Mouse (Mus musculus) ES-E14 (cell line): Measurements from ENCODE around the gene Sfn. TPM values are rescaled to one million over a fixed set of nuclear protein-coding genes. Genes with fewer than 3 reads are reported as not detected.
A peak's percentile ranks its signal among the peaks of the same experiment; 100 is the strongest.

Experiments used
- DNase-seq: peaks from one replicate; pipeline ENCODE4 v3.0.0-alpha.2; 2013; ENCODE audit warnings: low read depth, low spot score
- H3K27ac ChIP-seq: 2 replicates; pipeline ENCODE4 v1.5.1; 2012; ENCODE audit warnings: low read depth, mild to moderate bottlenecking, low read length, moderate library complexity, mixed read lengths; ENCODE audit not compliant: poor library complexity, insufficient read depth, severe bottlenecking
- H3K36me3 ChIP-seq: 2 replicates; pipeline ENCODE4 v1.6.1; 2012; ENCODE audit warnings: mild to moderate bottlenecking, low read length, moderate library complexity, mixed read lengths; ENCODE audit not compliant: control insufficient read depth, poor library complexity, insufficient read depth, severe bottlenecking
- H3K4me1 ChIP-seq, 2 experiments: fragments of 150-350 bp in 1 of 2; sonication (generic) in 1 of 2; 2 replicates each; pipeline ENCODE4 v1.6.1; 2012; ENCODE audit warnings: low read length in 2 of 2, mild to moderate bottlenecking in 1 of 2, mixed read lengths in 1 of 2; ENCODE audit not compliant: control insufficient read depth in 2 of 2, insufficient read depth in 2 of 2, poor library complexity in 1 of 2
- H3K4me3 ChIP-seq, 2 experiments: fragments of 150-350 bp in 1 of 2; sonication (generic) in 1 of 2; 2 replicates each; pipeline ENCODE4 v1.5.1; 2012; ENCODE audit warnings: low read length in 2 of 2, low read depth in 1 of 2, mild to moderate bottlenecking in 1 of 2, mixed read lengths in 1 of 2; ENCODE audit not compliant: insufficient read depth in 1 of 2, poor library complexity in 1 of 2, severe bottlenecking in 1 of 2
- H3K9ac ChIP-seq: 2 replicates; pipeline ENCODE4 v1.6.1; 2012; ENCODE audit warnings: low read depth, mild to moderate bottlenecking, low read length, mixed read lengths; ENCODE audit not compliant: poor library complexity, insufficient read depth, severe bottlenecking
- H3K9me3 ChIP-seq: fragments of 150-350 bp; sonication (generic); 2 replicates; pipeline ENCODE4 v1.6.1; 2012; ENCODE audit warnings: low read depth, mild to moderate bottlenecking, low read length; ENCODE audit not compliant: control insufficient read depth, insufficient read depth
- CHD2 ChIP-seq: IDR thresholded peaks from 2 replicates; pipeline ENCODE4 v1.6.1; 2014; ENCODE audit warnings: mild to moderate bottlenecking, low read depth, low read length, inconsistent platforms
- HCFC1 ChIP-seq: IDR thresholded peaks from 2 replicates; pipeline ENCODE4 v1.6.1; 2012; ENCODE audit warnings: low read length, inconsistent platforms, borderline replicate concordance; ENCODE audit not compliant: insufficient read depth
- MAFK ChIP-seq: IDR thresholded peaks from 2 replicates; pipeline ENCODE4 v1.6.1; 2014; ENCODE audit warnings: mild to moderate bottlenecking, low read depth, low read length, inconsistent platforms; ENCODE audit not compliant: insufficient read depth
- ZC3H11A ChIP-seq: IDR thresholded peaks from 2 replicates; pipeline ENCODE4 v1.6.1; 2012; ENCODE audit warnings: low read depth, mild to moderate bottlenecking, inconsistent platforms, low read length, borderline replicate concordance
- ZNF384 ChIP-seq: IDR thresholded peaks from 2 replicates; pipeline ENCODE4 v1.6.1; 2012; ENCODE audit warnings: low read depth, low read length, inconsistent platforms
- in situ Hi-C, 2 experiments: fragments of 600-800 bp; cut with MboI; formaldehyde crosslinking; loops; one replicate each; pipeline ENCODE4 v1.15.1; 2025; ENCODE audit warnings: low sequenced_read_pairs in 2 of 2, inconsistent platforms in 1 of 2; ENCODE audit not compliant: unreplicated experiment in 2 of 2
- total RNA-seq: library from RNA; depleted of rRNA; stranded (reverse); fragments of 300-350 nt; gene quantifications from 2 replicates; pipeline ENCODE4 v1.2.3, GENCODE M21; 2012

Sfn gene
- total RNA-seq, 1 experiment: 35.8 TPM

GRCm38 (mm10) chr4:133598616-133599015 lies 3.4 kb downstream of the Sfn start:
- TF ChIP-seq ZC3H11A (no peak), ZNF384 (no peak), MAFK (no peak), CHD2 (no peak), HCFC1 (no peak)
- H3K36me3 ChIP-seq: no peaks in the 10 kb centered on the region
- no peak overlapping the region; the same call in 1 of the 2 replicates for H3K9ac ChIP-seq
- H3K27ac ChIP-seq: peak overlapping the region; percentile 86
- H3K4me1 ChIP-seq: peaks cover 0 to 29% of the 10 kb centered on the region in 2 experiments; a peak in 2 of 4 replicates
- peak overlapping the region in 1 of 2 experiments; percentile 72; a peak in 1 of 4 replicates for H3K4me3 ChIP-seq
- DNase-seq: no peak
- H3K9me3 ChIP-seq: no peaks in the 10 kb centered on the region
- in situ Hi-C loops: loop anchor here in 1 of 2 experiments (25.0 kb wide), 1 partner anchor 239 kb away; no protein-coding TSS in a partner anchor

- TF ChIP-seq MAFK: no peak
- TF ChIP-seq ZC3H11A: no peak
- TF ChIP-seq HCFC1: no peak
- no peak for TF ChIP-seq ZNF384
- no peak for TF ChIP-seq CHD2
- peaks cover 0 to 17% of the 10 kb centered on the region in 2 experiments; a peak in 2 of 4 replicates for H3K4me1 ChIP-seq
- H3K27ac ChIP-seq: no peak overlapping the region
- H3K4me3 ChIP-seq: no peak overlapping the region
- no peaks in the 10 kb centered on the region for H3K9me3 ChIP-seq
- H3K9ac ChIP-seq: no peak overlapping the region
- DNase-seq: no peak
- in situ Hi-C loops: loop anchor here in 1 of 2 experiments (25.0 kb wide), 1 partner anchor 241 kb away; no protein-coding TSS in a partner anchor
- H3K36me3 ChIP-seq: peaks cover 3% of the 10 kb centered on the region
Observed at GRCm38 (mm10) chr4:133596084-133596483, 5.9 kb downstream of the Sfn start.

- Histone ChIP-seq H3K4me1 (peaks cover 0 to 17% of the 10 kb centered on the region in 2 experiments; a peak in 2 of 4 replicates), H3K27ac (peak overlapping the region; percentile 64; the same call in 1 of the 2 replicates), H3K9me3 (no peaks in the 10 kb centered on the region), H3K4me3 (0 out of 4 replicates have a peak overlapping the region, but pooled peaks of 1 of the 2 experiments have one; percentile 6), H3K9ac (peak overlapping the region; percentile 52; the same call in 1 of the 2 replicates), H3K36me3 (peaks cover 7% of the 10 kb centered on the region)
- TF ChIP-seq MAFK: no peak
- no peak for TF ChIP-seq ZNF384
- no peak for TF ChIP-seq HCFC1
- no peak for TF ChIP-seq CHD2
- TF ChIP-seq ZC3H11A: no peak
- DNase-seq: no peak
- in situ Hi-C loops: loop anchor here in 1 of 2 experiments (25.0 kb wide), 1 partner anchor 242 kb away; no protein-coding TSS in a partner anchor
Observed at GRCm38 (mm10) chr4:133595538-133595937, 6.4 kb downstream of the Sfn start.

- in situ Hi-C loops: loop anchor here (5.0 to 25.0 kb wide), 2 partner anchors 235 to 245 kb away; no protein-coding TSS in a partner anchor
- TF ChIP-seq MAFK (no peak), ZC3H11A (no peak; the same call in 1 of the 2 replicates), ZNF384 (no peak), CHD2 (no peak), HCFC1 (no peak)
- H3K4me3 ChIP-seq: no peak overlapping the region
- H3K36me3 ChIP-seq: peaks cover 28% of the 10 kb centered on the region
- no peak for DNase-seq
- peak overlapping the region; percentile 45; the same call in 1 of the 2 replicates for H3K9ac ChIP-seq
- H3K9me3 ChIP-seq: no peaks in the 10 kb centered on the region
- H3K27ac ChIP-seq: no peak overlapping the region
- peaks cover 0 to 10% of the 10 kb centered on the region in 2 experiments; a peak in 2 of 4 replicates for H3K4me1 ChIP-seq
Observed at GRCm38 (mm10) chr4:133592570-133592969, 9.4 kb downstream of the Sfn start.
